Mouse (Mus musculus) embryonic facial prominence, embryonic 12.5 days (tissue): ENCODE results near the gene Abtb2. TPM values are rescaled to one million over a fixed set of nuclear protein-coding genes. Genes with fewer than 3 reads are reported as not detected.

Source experiments
- ATAC-seq: fragments of 200-750 bp; cut with Nextera tagmentation; 2 replicates; pipeline ENCODE4 v1.8.0; 2017; ENCODE audit not compliant: insufficient number of reproducible peaks, insufficient read depth, low FRiP score, low TSS enrichment
- H3K27ac ChIP-seq: fragments of 300-500 bp; sonication (generic); 2 replicates; pipeline ENCODE4 v1.5.1; 2016; ENCODE audit warnings: mild to moderate bottlenecking
- H3K27me3 ChIP-seq: fragments of 300-500 bp; sonication (generic); 2 replicates; pipeline ENCODE4 v1.6.1; 2016; ENCODE audit warnings: mild to moderate bottlenecking, moderate library complexity
- H3K36me3 ChIP-seq: fragments of 300-500 bp; sonication (generic); 2 replicates; pipeline ENCODE4 v1.6.1; 2016; ENCODE audit warnings: mild to moderate bottlenecking
- H3K4me1 ChIP-seq: fragments of 300-500 bp; sonication (generic); 2 replicates; pipeline ENCODE4 v1.6.1; 2016
- H3K4me2 ChIP-seq: fragments of 300-500 bp; sonication (generic); replicated peaks from 2 replicates; pipeline ENCODE4 v1.6.1; 2016; ENCODE audit warnings: mild to moderate bottlenecking, moderate library complexity
- H3K4me3 ChIP-seq: fragments of 300-500 bp; sonication (generic); 2 replicates; pipeline ENCODE4 v1.5.1; 2016; ENCODE audit warnings: mild to moderate bottlenecking
- H3K9ac ChIP-seq: fragments of 300-500 bp; sonication (generic); 2 replicates; pipeline ENCODE4 v1.6.1; 2016; ENCODE audit warnings: mild to moderate bottlenecking, moderate library complexity
- H3K9me3 ChIP-seq: fragments of 300-500 bp; sonication (generic); 2 replicates; pipeline ENCODE4 v1.6.1; 2016; ENCODE audit warnings: mild to moderate bottlenecking, moderate library complexity
- WGBS: fragments of 180-500 bp; shearing (Covaris S2); methylation state at CpG from one replicate; pipeline ENCODE4 v1.1.7; 2016; 5-methylcytosine and 5-hydroxymethylcytosine counted together
- polyA plus RNA-seq: library from polyadenylated mRNA; unstranded; fragments of >200 nt; fragmentation: Nextera tagmentation; extraction: Ambion mirVana; gene quantifications from 2 replicates; pipeline ENCODE4 v1.2.1, GENCODE M21; 2016

Abtb2 gene
- polyA plus RNA-seq, 1 experiment from 2014 or later, result 21.2 TPM

DNA sequence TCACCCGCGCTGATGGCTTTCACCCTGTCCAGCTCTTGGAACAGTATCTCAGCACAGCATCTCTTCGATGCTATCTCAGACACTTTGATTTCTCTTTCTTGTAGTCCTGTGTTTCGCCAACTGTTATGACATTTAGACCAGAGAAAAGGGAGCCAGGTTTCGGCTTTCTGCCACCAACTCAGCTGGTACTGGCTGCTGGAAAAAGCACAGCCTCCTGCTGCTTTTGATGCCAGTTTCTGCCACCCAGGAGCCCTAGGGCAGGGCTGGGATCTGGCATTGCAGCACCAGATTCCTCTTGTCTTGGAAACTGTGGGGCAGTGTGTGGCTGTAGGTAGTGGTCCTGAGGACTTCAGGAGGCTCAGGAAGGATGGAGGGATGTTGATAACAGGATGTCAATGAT is 115.0 kb downstream of the Abtb2 start:
- Histone ChIP-seq H3K27ac (no peak overlapping the region), H3K36me3 (no peaks in the 10 kb centered on the region), H3K4me1 (peaks cover 40% of the 10 kb centered on the region), H3K27me3 (no peaks in the 10 kb centered on the region), H3K4me2 (no peak overlapping the region), H3K4me3 (no peak overlapping the region), H3K9me3 (no peaks in the 10 kb centered on the region), H3K9ac (no peak overlapping the region)
- 83% methylated on average over 5 of the region's 5 CpGs for WGBS
- no peak for ATAC-seq

DNA sequence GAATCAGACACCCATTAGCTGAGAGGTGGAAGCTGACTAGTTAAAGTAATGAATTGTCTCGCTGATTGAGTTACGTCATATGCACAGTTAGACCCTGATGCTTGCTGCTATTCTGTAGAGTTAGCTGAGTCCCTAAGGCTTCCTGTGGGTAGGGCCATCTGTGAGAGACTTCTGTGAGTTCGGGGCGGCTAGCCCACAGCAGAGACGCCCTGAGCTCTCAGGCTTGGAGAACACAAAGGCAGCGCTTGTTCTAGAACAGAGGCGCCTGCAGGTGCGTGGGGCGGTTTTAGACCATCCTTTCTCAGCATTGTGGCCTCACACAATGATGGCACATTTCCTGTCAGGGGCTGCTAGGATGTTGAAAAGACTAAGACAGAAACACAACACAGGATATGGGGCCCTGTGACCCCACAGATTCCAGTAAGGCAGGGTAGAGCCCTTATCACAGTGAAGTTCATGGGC is 116.2 kb downstream of the Abtb2 start:
- H3K27ac ChIP-seq, result no peak overlapping the region
- no peak overlapping the region for H3K9ac ChIP-seq
- no peaks in the 10 kb centered on the region for H3K9me3 ChIP-seq
- no peak overlapping the region for H3K4me3 ChIP-seq
- peaks cover 41% of the 10 kb centered on the region for H3K4me1 ChIP-seq
- no peak for ATAC-seq
- no peaks in the 10 kb centered on the region for H3K27me3 ChIP-seq
- 68% methylated on average over 9 of the region's 9 CpGs for WGBS
- H3K4me2 ChIP-seq, result no peak overlapping the region
- no peaks in the 10 kb centered on the region for H3K36me3 ChIP-seq

DNA sequence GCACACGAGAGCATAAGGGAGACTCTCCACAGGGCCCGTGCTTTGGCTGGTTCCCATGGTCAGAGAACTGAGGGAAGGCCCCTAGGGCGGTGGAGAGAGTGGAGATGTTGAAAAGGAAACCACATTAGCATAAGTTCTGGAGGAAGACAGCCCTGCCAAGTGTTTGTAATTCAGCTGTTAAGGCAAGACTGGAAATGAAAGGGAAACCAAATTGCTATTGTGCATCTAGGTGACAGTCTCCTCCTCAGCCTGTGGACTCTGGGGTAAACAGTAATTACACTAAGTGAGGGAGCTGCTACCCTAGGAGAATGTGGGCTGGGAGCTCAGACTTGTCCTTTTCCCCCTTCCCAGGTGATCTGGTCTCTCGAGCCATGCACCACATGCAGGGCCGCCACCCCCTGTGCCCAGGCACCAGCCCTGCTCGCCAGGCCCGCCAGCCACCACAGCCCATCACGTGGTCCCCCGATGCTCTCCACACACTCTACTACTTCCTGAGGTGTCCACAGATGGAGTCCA is 116.9 kb downstream of the Abtb2 start:
- peaks cover 37% of the 10 kb centered on the region for H3K4me1 ChIP-seq
- ATAC-seq, result no peak
- no peaks in the 10 kb centered on the region for H3K27me3 ChIP-seq

DNA sequence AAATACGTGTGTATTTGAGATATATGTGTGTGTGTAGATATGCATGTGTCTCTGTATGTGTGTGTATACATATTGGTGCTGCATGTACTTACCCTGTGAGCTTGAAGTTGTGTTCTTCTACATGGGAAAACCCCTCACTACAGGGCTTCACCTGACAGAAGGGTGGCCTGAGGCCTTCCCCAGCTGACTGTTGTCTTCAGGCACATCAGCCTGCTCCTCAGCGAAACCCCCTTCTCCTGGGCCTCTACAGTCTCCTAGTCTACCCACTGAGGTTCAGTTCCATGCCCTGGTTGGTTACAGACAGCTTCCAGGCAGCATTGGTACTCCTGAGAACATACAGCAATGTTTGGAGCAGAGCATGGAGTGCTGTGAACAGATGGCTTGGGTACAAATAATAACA is 118.3 kb downstream of the Abtb2 start:
- 78% methylated on average over 2 of the region's 2 CpGs for WGBS
- no peaks in the 10 kb centered on the region for H3K9me3 ChIP-seq
- no peak overlapping the region for H3K9ac ChIP-seq
- H3K27ac ChIP-seq, result peak overlapping the region; percentile 88; the same call in 1 of the 2 replicates
- no peak for ATAC-seq
- H3K4me1 ChIP-seq, result peaks cover 32% of the 10 kb centered on the region
- no peak overlapping the region for H3K4me3 ChIP-seq
- no peaks in the 10 kb centered on the region for H3K36me3 ChIP-seq
- H3K4me2 ChIP-seq, result no peak overlapping the region
- no peaks in the 10 kb centered on the region for H3K27me3 ChIP-seq

More for the DNA sequence above, 116.9 kb downstream of the Abtb2 start:
- H3K27ac ChIP-seq, result no peak overlapping the region; the same call in 1 of the 2 replicates
- no peak overlapping the region for H3K9ac ChIP-seq
- no peak overlapping the region for H3K4me2 ChIP-seq
- no peaks in the 10 kb centered on the region for H3K9me3 ChIP-seq
- H3K4me3 ChIP-seq, result no peak overlapping the region
- WGBS, result 77% methylated on average over 9 of the region's 9 CpGs
- H3K36me3 ChIP-seq, result no peaks in the 10 kb centered on the region

DNA sequence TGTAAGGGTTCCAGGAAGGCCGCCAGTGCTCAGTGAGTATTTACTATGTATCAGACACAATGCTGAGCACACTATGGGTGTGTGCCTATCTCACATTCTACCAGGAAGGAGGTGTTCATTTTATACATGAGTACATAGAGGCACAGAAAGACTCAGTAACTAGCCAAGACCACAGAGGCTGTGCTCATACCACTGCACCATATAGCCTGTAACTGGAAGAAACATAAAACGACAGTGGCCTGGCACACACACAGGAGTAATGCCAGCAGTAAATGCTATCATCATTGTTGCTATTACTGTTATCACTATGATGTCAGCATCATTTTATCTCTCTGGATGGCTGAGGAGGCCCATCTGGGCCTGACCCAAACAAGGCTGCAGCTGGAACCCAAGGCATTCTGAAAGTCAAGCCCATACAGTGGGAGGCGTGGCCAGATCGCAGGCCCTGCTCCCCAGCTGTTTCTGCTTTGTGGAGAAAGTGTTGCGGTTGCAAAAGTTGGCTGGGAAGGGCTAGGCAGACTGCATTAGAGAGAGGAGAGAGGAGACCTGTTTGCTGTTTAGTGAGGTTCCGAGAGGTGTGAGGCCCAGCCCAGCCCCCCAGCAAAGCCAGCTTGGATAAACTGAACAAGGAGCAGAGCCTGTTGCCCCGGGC is 118.9 kb downstream of the Abtb2 start:
- Histone ChIP-seq H3K4me3 (no peak overlapping the region), H3K27me3 (no peaks in the 10 kb centered on the region), H3K9ac (no peak overlapping the region), H3K36me3 (no peaks in the 10 kb centered on the region), H3K9me3 (no peaks in the 10 kb centered on the region), H3K27ac (peak overlapping the region; percentile 88), H3K4me2 (no peak overlapping the region), H3K4me1 (peaks cover 32% of the 10 kb centered on the region)
- peak; percentile 72 for ATAC-seq
- WGBS, result 36% methylated on average over 7 of the region's 7 CpGs

DNA sequence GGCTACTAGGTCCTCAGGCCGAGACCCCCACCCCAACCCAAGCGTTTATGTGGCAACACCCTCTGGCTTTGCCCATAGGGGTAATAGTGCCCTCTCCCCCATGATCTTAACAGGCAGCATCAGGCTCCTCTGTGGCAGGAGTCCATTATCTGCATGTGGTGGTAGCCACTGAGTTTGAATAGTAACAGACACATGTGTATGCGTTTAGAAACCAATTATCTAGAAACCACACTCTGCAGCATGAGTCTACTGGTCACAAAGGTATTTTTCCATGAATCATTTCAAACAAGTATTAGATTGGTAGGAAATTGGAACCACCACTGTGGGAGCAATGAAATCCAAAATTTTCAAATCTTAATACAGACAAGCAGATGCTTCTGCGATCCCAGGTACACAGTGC is 119.5 kb downstream of the Abtb2 start:
- Histone ChIP-seq H3K4me3 (no peak overlapping the region), H3K27me3 (no peaks in the 10 kb centered on the region)
- no peak; the same call in 1 of the 2 replicates for ATAC-seq

DNA sequence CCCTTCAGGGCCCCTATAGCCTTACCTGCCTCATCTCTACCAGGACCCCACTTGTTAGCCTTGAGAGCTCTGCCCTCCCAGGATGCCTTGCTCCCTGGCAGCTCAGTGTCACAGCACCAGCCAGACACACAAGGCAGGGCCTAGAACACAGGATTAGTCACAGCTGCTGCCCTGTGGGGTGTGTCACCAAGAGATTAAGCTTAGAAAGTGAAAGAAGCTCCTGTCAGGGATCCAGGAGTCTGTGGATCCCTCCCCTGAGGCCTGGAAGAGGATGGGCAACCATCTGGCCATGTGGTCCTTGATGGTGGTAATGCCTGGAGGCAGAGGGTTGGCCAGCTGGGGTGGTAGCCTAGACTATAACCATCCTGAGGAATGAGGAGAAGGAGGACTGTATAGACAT is 121.0 kb downstream of the Abtb2 start:
- Histone ChIP-seq H3K27me3 (no peaks in the 10 kb centered on the region), H3K4me1 (peaks cover 39% of the 10 kb centered on the region)

More for the DNA sequence above, 119.5 kb downstream of the Abtb2 start:
- WGBS, result 54% methylated on average over 4 of the region's 4 CpGs
- H3K27ac ChIP-seq, result peak overlapping the region; percentile 88
- no peak overlapping the region for H3K4me2 ChIP-seq
- no peaks in the 10 kb centered on the region for H3K9me3 ChIP-seq
- no peaks in the 10 kb centered on the region for H3K36me3 ChIP-seq
- no peak overlapping the region for H3K9ac ChIP-seq
- H3K4me1 ChIP-seq, result peaks cover 33% of the 10 kb centered on the region

DNA sequence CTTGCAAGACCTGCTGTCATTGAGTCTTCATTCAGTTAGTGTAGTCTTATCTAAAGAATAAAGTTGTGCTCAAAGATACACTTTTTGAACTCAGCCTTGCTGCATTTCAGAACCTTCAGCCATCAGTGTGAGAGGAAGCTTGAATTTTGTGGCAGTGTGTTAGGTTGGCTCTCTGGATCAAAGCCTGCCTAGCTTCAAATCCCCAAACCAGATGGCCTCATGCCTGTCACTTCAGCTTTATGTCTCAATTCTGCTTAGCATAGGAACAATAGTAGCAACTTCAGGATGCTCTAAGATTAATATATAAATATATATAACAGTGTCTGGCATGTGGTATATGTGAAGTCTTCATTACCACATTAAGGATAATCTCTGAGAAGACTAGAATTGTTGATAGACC is 121.8 kb downstream of the Abtb2 start:
- Histone ChIP-seq H3K4me1 (peaks cover 39% of the 10 kb centered on the region), H3K36me3 (no peaks in the 10 kb centered on the region), H3K9ac (no peak overlapping the region), H3K27me3 (no peaks in the 10 kb centered on the region), H3K4me2 (no peak overlapping the region), H3K4me3 (no peak overlapping the region), H3K9me3 (no peaks in the 10 kb centered on the region), H3K27ac (no peak overlapping the region)
- ATAC-seq, result no peak

More for the DNA sequence above, 121.0 kb downstream of the Abtb2 start:
- no peak for ATAC-seq
- no peak overlapping the region for H3K4me3 ChIP-seq
- no peak overlapping the region for H3K27ac ChIP-seq
- H3K36me3 ChIP-seq, result no peaks in the 10 kb centered on the region
- no peak overlapping the region for H3K4me2 ChIP-seq
- no peak overlapping the region for H3K9ac ChIP-seq
- H3K9me3 ChIP-seq, result no peaks in the 10 kb centered on the region

DNA sequence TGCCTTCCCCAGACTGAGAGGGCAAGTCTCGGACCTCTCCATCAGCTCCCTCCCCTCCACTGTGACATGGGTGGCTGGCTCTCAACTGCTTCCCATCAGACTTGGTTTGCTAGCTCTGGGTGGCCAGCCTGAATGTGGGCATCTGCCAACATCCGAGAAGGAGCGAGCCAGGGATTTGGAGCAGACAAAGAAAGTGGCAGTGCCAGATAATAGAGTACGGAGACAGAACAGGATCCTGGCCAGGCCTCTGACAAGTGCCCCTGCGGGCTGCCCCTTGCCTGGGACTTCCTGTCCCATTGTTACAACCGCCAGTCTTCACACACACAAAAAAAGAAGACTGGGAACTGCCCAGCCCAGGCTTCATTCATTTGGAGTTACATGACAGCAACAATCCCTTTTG is 124.3 kb downstream of the Abtb2 start:
- 39% methylated on average over 6 of the region's 6 CpGs for WGBS
- Histone ChIP-seq H3K9me3 (no peaks in the 10 kb centered on the region), H3K9ac (no peak overlapping the region), H3K36me3 (no peaks in the 10 kb centered on the region), H3K4me1 (peaks cover 40% of the 10 kb centered on the region), H3K27ac (peak overlapping the region; percentile 25), H3K27me3 (no peaks in the 10 kb centered on the region), H3K4me3 (no peak overlapping the region), H3K4me2 (no peak overlapping the region)
- ATAC-seq, result no peak

DNA sequence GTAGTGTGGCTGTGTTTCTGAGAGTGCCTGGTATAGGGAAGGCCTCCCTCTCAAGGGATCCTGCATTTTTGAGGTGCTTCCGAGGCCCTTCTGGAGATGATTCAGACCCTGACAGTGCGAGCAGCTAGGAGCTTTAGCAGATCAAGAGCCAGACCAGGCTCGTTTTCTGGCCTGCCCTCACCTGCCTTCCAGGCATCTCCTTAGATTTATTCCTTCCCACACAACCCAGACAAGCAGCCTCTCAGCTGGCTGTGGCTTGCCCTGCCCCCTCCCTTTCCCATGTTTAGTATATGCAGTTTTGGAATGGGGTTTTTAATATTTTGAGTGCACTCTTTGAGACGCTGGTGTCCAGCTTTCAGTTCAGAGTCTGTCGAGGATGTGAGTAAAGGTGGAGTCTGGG is 124.7 kb downstream of the Abtb2 start:
- no peak overlapping the region for H3K4me3 ChIP-seq
- H3K4me2 ChIP-seq, result no peak overlapping the region
- no peak overlapping the region for H3K9ac ChIP-seq
- WGBS, result 35% methylated on average over 5 of the region's 5 CpGs
- H3K4me1 ChIP-seq, result peaks cover 39% of the 10 kb centered on the region
- no peak for ATAC-seq
- peak overlapping the region; percentile 25 for H3K27ac ChIP-seq
- H3K36me3 ChIP-seq, result no peaks in the 10 kb centered on the region
- H3K9me3 ChIP-seq, result no peaks in the 10 kb centered on the region
- no peaks in the 10 kb centered on the region for H3K27me3 ChIP-seq

DNA sequence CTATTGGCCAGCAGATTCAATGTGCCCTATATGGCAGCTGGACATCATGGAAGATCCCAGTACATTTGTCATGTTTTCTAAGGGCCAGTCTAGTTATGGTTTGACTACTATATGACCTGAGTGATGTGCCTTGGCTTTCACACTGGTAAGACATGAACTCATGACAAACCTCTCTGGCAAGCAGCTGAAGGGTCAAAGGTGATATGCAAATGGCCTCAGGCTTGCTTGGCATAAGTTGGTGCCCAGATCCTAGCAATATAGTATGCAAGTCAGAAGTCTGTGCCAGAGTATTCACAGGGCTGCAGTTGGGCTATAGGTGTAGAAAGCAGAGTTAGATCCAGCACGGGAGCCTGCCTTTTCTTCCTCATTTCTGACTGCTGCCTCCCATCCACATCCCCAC is 125.2 kb downstream of the Abtb2 start:
- H3K4me1 ChIP-seq, result peaks cover 38% of the 10 kb centered on the region
- no peaks in the 10 kb centered on the region for H3K36me3 ChIP-seq
- no peak for ATAC-seq
- H3K4me3 ChIP-seq, result no peak overlapping the region
- 86% methylated on average over 1 of the region's 1 CpGs for WGBS
- peak overlapping the region; percentile 25; the same call in 1 of the 2 replicates for H3K27ac ChIP-seq
- H3K9me3 ChIP-seq, result no peaks in the 10 kb centered on the region
- no peak overlapping the region for H3K9ac ChIP-seq
- no peaks in the 10 kb centered on the region for H3K27me3 ChIP-seq
- no peak overlapping the region for H3K4me2 ChIP-seq

DNA sequence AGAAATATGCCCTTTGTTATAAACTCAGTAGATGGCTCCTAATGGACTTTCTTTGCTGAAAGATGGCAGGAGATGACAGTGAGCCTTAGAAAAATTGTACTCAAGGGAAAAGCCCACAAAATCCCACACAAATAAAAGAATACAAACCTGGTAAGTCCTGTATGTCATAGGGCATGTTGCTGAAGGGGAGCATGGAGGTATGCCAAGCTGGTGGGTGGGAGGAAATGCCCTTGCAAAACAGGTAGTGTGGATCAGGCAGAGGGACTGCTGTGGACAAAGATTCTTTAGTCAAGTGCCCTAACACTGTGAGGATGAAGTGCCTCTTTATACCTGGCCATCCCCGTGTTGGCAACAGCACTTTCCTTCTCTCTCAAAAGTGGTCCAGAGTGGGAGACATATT is 126.7 kb downstream of the Abtb2 start:
- H3K4me1 ChIP-seq, result peaks cover 27% of the 10 kb centered on the region
- H3K9me3 ChIP-seq, result no peaks in the 10 kb centered on the region
- no peaks in the 10 kb centered on the region for H3K36me3 ChIP-seq
- no peak overlapping the region for H3K4me2 ChIP-seq
- H3K4me3 ChIP-seq, result no peak overlapping the region
- ATAC-seq, result no peak
- no peak overlapping the region for H3K9ac ChIP-seq
- no peak overlapping the region for H3K27ac ChIP-seq
- 93% methylated on average over 1 of the region's 1 CpGs for WGBS
- no peaks in the 10 kb centered on the region for H3K27me3 ChIP-seq
